31 mouse cellular contexts compared by ENCODE assay signal in the genomic region with DNA sequence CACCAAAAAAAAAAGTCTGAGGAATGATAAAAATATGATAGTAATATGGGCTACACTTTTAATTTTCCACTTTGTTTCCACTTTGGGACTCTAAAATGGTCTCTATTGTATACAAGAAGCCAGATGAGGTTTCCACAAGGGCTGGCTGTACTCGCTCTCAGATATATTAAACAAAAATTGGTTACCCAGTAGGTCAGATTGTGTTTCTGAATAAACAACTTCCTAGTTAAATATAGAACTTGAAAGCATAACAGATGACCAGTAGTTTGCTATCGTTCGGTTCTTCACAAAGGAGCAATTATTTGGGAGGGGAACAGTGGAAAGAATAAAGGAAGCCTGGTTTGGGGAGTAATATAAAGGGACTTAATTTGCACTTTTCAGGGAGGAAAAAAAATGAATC.
"Had no signal": no experiment of that assay in that cellular context is flagged by ENCODE, and none has a peak within 500 bp of the region (broad histone marks: within the 10 kb centered on the region; RNA-seq: fewer than 3 reads in every experiment).

No protein-coding gene starts in this region.

- ATAC-seq: liver, embryonic 12.5 days; liver, postnatal 0 days; lung, postnatal 0 days; midbrain, embryonic 13.5 days; midbrain, embryonic 15.5 days; midbrain, embryonic 16.5 days had no signal

- H3K9ac ChIP-seq: limb, embryonic 12.5 days; limb, embryonic 13.5 days; limb, embryonic 15.5 days; liver, embryonic 12.5 days; liver, embryonic 13.5 days; liver, embryonic 14.5 days; liver, embryonic 15.5 days; liver, postnatal 0 days; lung, embryonic 14.5 days; lung, embryonic 15.5 days; midbrain, embryonic 12.5 days; midbrain, embryonic 13.5 days; midbrain, embryonic 15.5 days; neural tube, embryonic 12.5 days had no signal

- H3K4me3 ChIP-seq: limb, embryonic 10.5 days; limb, embryonic 12.5 days; limb, embryonic 13.5 days; limb, embryonic 15.5 days; liver, embryonic 12.5 days; liver, embryonic 13.5 days; liver, embryonic 15.5 days; lung, embryonic 15.5 days; megakaryocyte, embryonic 14.5 days; midbrain, embryonic 10.5 days; midbrain, embryonic 12.5 days; midbrain, embryonic 13.5 days; midbrain, embryonic 15.5 days; neural tube, embryonic 12.5 days had no signal

- H3K36me3 ChIP-seq: limb, embryonic 10.5 days; limb, embryonic 12.5 days; limb, embryonic 13.5 days; limb, embryonic 15.5 days; liver, embryonic 12.5 days; liver, embryonic 13.5 days; liver, embryonic 15.5 days; lung, embryonic 15.5 days; midbrain, embryonic 10.5 days; midbrain, embryonic 12.5 days; midbrain, embryonic 13.5 days; midbrain, embryonic 15.5 days; neural tube, embryonic 12.5 days had no signal

- H3K27ac ChIP-seq: limb, embryonic 10.5 days; limb, embryonic 12.5 days; limb, embryonic 13.5 days; limb, embryonic 15.5 days; liver, embryonic 12.5 days; liver, embryonic 13.5 days; liver, embryonic 14.5 days; liver, embryonic 15.5 days; lung, embryonic 15.5 days; macrophage; midbrain, embryonic 10.5 days; midbrain, embryonic 12.5 days; midbrain, embryonic 13.5 days; midbrain, embryonic 15.5 days; neural tube, embryonic 12.5 days had no signal

- H3K9me3 ChIP-seq: limb, embryonic 10.5 days; limb, embryonic 12.5 days; limb, embryonic 13.5 days; limb, embryonic 15.5 days; liver, embryonic 12.5 days; liver, embryonic 13.5 days; liver, embryonic 15.5 days; lung, embryonic 15.5 days; megakaryocyte, embryonic 14.5 days; midbrain, embryonic 10.5 days; midbrain, embryonic 12.5 days; midbrain, embryonic 13.5 days; midbrain, embryonic 15.5 days; neural tube, embryonic 12.5 days had no signal

- H3K27me3 ChIP-seq: limb, embryonic 12.5 days; limb, embryonic 13.5 days; limb, embryonic 15.5 days; liver, embryonic 12.5 days; liver, embryonic 13.5 days; liver, embryonic 15.5 days; lung, embryonic 15.5 days; midbrain, embryonic 12.5 days; midbrain, embryonic 13.5 days; midbrain, embryonic 15.5 days; neural tube, embryonic 12.5 days had no signal

- H3K4me1 ChIP-seq: limb, embryonic 10.5 days; limb, embryonic 12.5 days; limb, embryonic 13.5 days; limb, embryonic 15.5 days; liver, embryonic 12.5 days; liver, embryonic 13.5 days; liver, embryonic 15.5 days; lung, embryonic 15.5 days; midbrain, embryonic 10.5 days; midbrain, embryonic 12.5 days; midbrain, embryonic 13.5 days; midbrain, embryonic 15.5 days; neural tube, embryonic 12.5 days had no signal

- H3K4me2 ChIP-seq: limb, embryonic 12.5 days; limb, embryonic 13.5 days; limb, embryonic 15.5 days; liver, embryonic 11.5 days; liver, embryonic 12.5 days; liver, embryonic 13.5 days; liver, embryonic 15.5 days; lung, embryonic 14.5 days; lung, embryonic 15.5 days; midbrain, embryonic 11.5 days; midbrain, embryonic 12.5 days; midbrain, embryonic 13.5 days; midbrain, embryonic 15.5 days; neural tube, embryonic 12.5 days had no signal

- DNase-seq: left cerebral cortex, postnatal 4 days; liver; liver, embryonic 13.5 days; liver, postnatal 0 days; lung, adult 18-20 months; lung, adult 2 months; lung, embryonic 14.5 days; lung, postnatal 10 days; lung, postnatal 14 days; lung, postnatal 36 days; lung, postnatal 4 days; midbrain, embryonic 14.5 days had no signal
